Mouse (Mus musculus): ENCODE measurements around the gene Bnip3. TPM values are rescaled to one million over a fixed set of nuclear protein-coding genes. Genes with fewer than 3 reads are reported as not detected.

Gene Bnip3
- polyA plus RNA-seq, 1 experiment from 2014 or later, result 125 TPM

DNA sequence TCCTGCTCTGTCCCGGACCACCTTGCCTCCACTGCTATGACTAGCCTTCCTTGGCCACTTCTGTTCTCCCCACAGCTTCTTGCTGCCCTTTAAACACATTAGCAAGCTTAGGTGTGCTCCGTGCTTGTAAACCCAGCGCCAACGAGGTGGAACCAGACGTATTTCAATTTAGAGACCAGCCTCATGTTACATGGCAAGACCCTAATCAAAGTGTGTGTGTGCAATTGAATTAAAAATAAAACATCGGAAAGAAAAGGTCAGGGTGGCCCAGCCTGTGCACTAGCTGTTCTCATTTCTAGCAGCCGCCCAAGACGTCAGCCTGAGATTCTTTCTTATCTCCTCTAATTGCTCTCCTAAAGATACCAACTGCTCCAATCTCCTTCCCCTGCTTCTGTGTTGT lies 64.2 kb downstream of the Bnip3 start:
- WGBS, result 20% methylated on average over 8 of the region's 8 CpGs
- Histone ChIP-seq H3K4me1 (replicated peaks; ENCODE audit: insufficient read depth, low read length) (peaks cover 32% of the 10 kb centered on the region), H3K9ac (ENCODE audit: low read depth, low read length) (no peak overlapping the region), H3K9me3 (replicated peaks; ENCODE audit: low read length) (no peaks in the 10 kb centered on the region), H3K4me3 (replicated peaks; ENCODE audit: low read depth, low read length) (peak overlapping the region; percentile 96), H3K4me2 (ENCODE audit: low read length) (peak overlapping the region; percentile 91), H3K27me3 (ENCODE audit: insufficient read depth, low read length) (no peaks in the 10 kb centered on the region), H3K27ac (peak overlapping the region; percentile 96; the same call in 1 of the 2 replicates), H3K36me3 (ENCODE audit: insufficient read depth, low read length) (no peaks in the 10 kb centered on the region)
- no peak for TF ChIP-seq CTCF (IDR thresholded peaks at IDR 0.05; ENCODE audit: low read depth)
- no peak for ATAC-seq (replicated peaks; ENCODE audit: low FRiP score, low read depth)
- no peak for DNase-seq (ENCODE audit: low spot score)

DNA sequence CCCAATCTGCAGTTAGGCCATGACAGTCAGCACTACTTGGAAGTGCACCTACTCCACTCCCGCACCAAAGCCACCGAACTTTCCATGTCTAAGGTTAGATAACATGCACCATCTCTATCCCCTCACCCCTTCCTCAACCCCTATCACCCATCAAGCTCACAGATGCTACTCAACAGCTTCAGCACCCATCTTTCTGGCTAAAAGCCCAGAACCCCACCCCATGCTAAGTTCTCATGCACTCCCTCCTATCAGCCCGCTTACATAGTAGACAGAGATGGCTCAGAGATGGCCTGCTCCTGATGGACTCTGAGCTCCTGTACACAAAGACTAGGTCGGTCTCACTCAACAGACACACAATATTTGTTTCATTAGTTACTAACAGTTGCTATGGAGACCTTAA lies 65.9 kb downstream of the Bnip3 start:
- H3K4me3 ChIP-seq (replicated peaks; ENCODE audit: low read depth, low read length), result no peak overlapping the region
- H3K4me1 ChIP-seq (replicated peaks; ENCODE audit: insufficient read depth, low read length), result peaks cover 31% of the 10 kb centered on the region
- no peak overlapping the region for H3K27ac ChIP-seq
- H3K9me3 ChIP-seq (replicated peaks; ENCODE audit: low read length), result no peaks in the 10 kb centered on the region
- no peak for DNase-seq (ENCODE audit: low spot score)
- no peak for ATAC-seq (replicated peaks; ENCODE audit: low FRiP score, low read depth)
- no peak overlapping the region for H3K9ac ChIP-seq (ENCODE audit: low read depth, low read length)
- 92% methylated on average over 4 of the region's 4 CpGs for WGBS
- TF ChIP-seq CTCF (IDR thresholded peaks at IDR 0.05; ENCODE audit: low read depth), result no peak
- no peak overlapping the region for H3K4me2 ChIP-seq (ENCODE audit: low read length)
- no peaks in the 10 kb centered on the region for H3K27me3 ChIP-seq (ENCODE audit: insufficient read depth, low read length)
- no peaks in the 10 kb centered on the region for H3K36me3 ChIP-seq (ENCODE audit: insufficient read depth, low read length)

DNA sequence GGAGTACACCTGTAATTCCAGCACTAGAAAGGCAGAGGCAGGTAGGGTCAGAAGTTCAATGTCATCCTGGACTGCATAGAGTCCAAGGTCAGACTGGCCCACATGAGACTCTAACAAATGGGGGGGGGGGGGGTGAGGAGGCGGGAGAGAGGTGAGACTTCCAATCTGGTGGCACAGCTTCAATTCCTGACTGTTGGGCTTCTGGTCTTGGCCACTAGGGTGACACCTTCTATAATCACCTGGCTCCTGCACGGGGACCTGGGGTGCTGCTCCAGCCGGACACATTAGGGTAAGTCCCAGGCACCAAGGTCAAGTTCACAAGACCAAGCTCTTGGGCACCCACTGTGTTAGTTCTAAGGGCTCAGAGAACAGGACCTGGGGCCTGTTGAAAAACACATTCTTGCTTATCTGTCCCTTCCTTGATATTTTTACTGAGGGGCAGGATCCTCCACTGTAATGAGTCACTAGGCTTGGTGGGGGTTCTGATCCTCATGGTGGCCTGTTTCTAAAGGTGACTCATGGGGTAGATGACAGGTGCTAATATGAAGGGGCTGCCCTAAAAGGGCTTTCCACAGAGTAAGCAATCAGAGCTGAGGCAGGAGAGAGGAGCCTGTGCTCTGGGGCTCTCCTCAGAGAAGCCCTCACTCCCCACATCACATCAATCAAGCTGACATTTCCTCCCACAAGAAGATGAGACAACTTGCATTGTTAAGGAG lies 67.7 kb downstream of the Bnip3 start:
- no peak overlapping the region for H3K9ac ChIP-seq (ENCODE audit: low read depth, low read length)
- no peak overlapping the region for H3K27ac ChIP-seq
- no peaks in the 10 kb centered on the region for H3K9me3 ChIP-seq (replicated peaks; ENCODE audit: low read length)
- 56% methylated on average over 2 of the region's 3 CpGs for WGBS
- peaks cover 18% of the 10 kb centered on the region; the same call in 1 of the 2 replicates for H3K4me1 ChIP-seq (replicated peaks; ENCODE audit: insufficient read depth, low read length)
- H3K27me3 ChIP-seq (ENCODE audit: insufficient read depth, low read length), result no peaks in the 10 kb centered on the region
- no peak for TF ChIP-seq CTCF (IDR thresholded peaks at IDR 0.05; ENCODE audit: low read depth)
- no peak overlapping the region for H3K4me2 ChIP-seq (ENCODE audit: low read length)
- peak; percentile 47 for DNase-seq (ENCODE audit: low spot score)
- no peak for ATAC-seq (replicated peaks; ENCODE audit: low FRiP score, low read depth)
- H3K4me3 ChIP-seq (replicated peaks; ENCODE audit: low read depth, low read length), result no peak overlapping the region
- no peaks in the 10 kb centered on the region for H3K36me3 ChIP-seq (ENCODE audit: insufficient read depth, low read length)

Other genes with a start within 250 kb of the Bnip3 start
- gene Ppp2r2d, start 63.4 kb downstream of the Bnip3 start, polyA plus RNA-seq (2015; fragmentation: Nextera tagmentation; extraction: Ambion mirVana), result 32.1 and 33.2 TPM in 2 replicates
- gene Mapk1ip1, start 63.2 kb downstream of the Bnip3 start, polyA plus RNA-seq (2015; fragmentation: Nextera tagmentation; extraction: Ambion mirVana), result 16.5 and 19.5 TPM in 2 replicates
- gene Jakmip3, start 31.2 kb upstream of the Bnip3 start, polyA plus RNA-seq (2015; fragmentation: Nextera tagmentation; extraction: Ambion mirVana), result 0.05 TPM in 1 of 2 replicates, not detected in the other
- 7.5 and 9.6 TPM in 2 replicates for gene Dpysl4, start 176.5 kb upstream of the Bnip3 start, polyA plus RNA-seq (2015; fragmentation: Nextera tagmentation; extraction: Ambion mirVana)